Comparison of ENCODE assay signal across 30 mouse cellular contexts in genomic region chr6:66217543-66217942, GRCm38 (mm10).
DNase-seq lines count a peak whose midpoint lies in the region; ATAC-seq lines count a peak whose summit lies in the region.
"Had no signal": no experiment of that assay in that cellular context is flagged by ENCODE, and none has a peak within 500 bp of the region (broad histone marks: within the 10 kb centered on the region; RNA-seq: fewer than 3 reads in every experiment).

No protein-coding gene starts in this region.

- intact Hi-C loops in heart, postnatal 14 days (cut with DNase I), result no loop called here

- no peaks in the 10 kb centered on the region for H3K36me3 ChIP-seq in hindbrain, embryonic 15.5 days
- no peaks in the 10 kb centered on the region for H3K36me3 ChIP-seq in hindbrain, embryonic 13.5 days
- H3K36me3 ChIP-seq in neural tube, embryonic 14.5 days (ENCODE audit: control insufficient read depth, insufficient read depth, low read length), result no peaks in the 10 kb centered on the region
- H3K36me3 ChIP-seq in neural tube, embryonic 15.5 days, result no peaks in the 10 kb centered on the region
- H3K36me3 ChIP-seq: embryonic facial prominence, embryonic 12.5 days; heart, embryonic 13.5 days; limb, embryonic 10.5 days; limb, embryonic 15.5 days had no signal

- DNase-seq in heart, postnatal 14 days, result no peak
- no peak for DNase-seq in spleen, adult 18-20 months
- DNase-seq: adrenal gland, postnatal 36 days; B cell, adult 2 months; cerebellum, adult 2 months; cerebellum, postnatal 14 days; gastrocnemius, adult 2 months; gastrocnemius, postnatal 36 days; heart, adult 2 months; heart, postnatal 10 days; kidney, adult 11 months; kidney, postnatal 14 days; layer of hippocampus, adult 9-11 months; lung, embryonic 14.5 days; lung, postnatal 14 days; right cerebral cortex, postnatal 4 days; thymus, adult 2 months; thymus, postnatal 4 days had no signal

- H3K27ac ChIP-seq in hindbrain, embryonic 15.5 days (replicated peaks), result no peak overlapping the region
- no peak overlapping the region for H3K27ac ChIP-seq in hindbrain, embryonic 13.5 days
- no peak overlapping the region for H3K27ac ChIP-seq in neural tube, embryonic 14.5 days (ENCODE audit: low read depth, low read length)
- no peak overlapping the region for H3K27ac ChIP-seq in neural tube, embryonic 15.5 days (replicated peaks)
- H3K27ac ChIP-seq: embryonic facial prominence, embryonic 12.5 days; gastrocnemius, adult 2 months; heart, adult 2 months; heart, embryonic 13.5 days; limb, embryonic 10.5 days; limb, embryonic 15.5 days; liver, embryonic 14.5 days had no signal

- no peaks in the 10 kb centered on the region for H3K27me3 ChIP-seq in hindbrain, embryonic 15.5 days
- no peaks in the 10 kb centered on the region for H3K27me3 ChIP-seq in hindbrain, embryonic 13.5 days
- no peaks in the 10 kb centered on the region for H3K27me3 ChIP-seq in neural tube, embryonic 14.5 days (ENCODE audit: control insufficient read depth, insufficient read depth, low read length)
- H3K27me3 ChIP-seq in neural tube, embryonic 15.5 days (replicated peaks), result no peaks in the 10 kb centered on the region
- H3K27me3 ChIP-seq: embryonic facial prominence, embryonic 12.5 days; heart, embryonic 13.5 days; limb, embryonic 15.5 days had no signal

- H3K9ac ChIP-seq in hindbrain, embryonic 15.5 days, result no peak overlapping the region
- no peak overlapping the region for H3K9ac ChIP-seq in hindbrain, embryonic 13.5 days
- no peak overlapping the region for H3K9ac ChIP-seq in neural tube, embryonic 14.5 days (replicated peaks; ENCODE audit: low read depth, low read length)
- no peak overlapping the region for H3K9ac ChIP-seq in neural tube, embryonic 15.5 days (replicated peaks)
- H3K9ac ChIP-seq: embryonic facial prominence, embryonic 12.5 days; heart, embryonic 13.5 days; limb, embryonic 15.5 days; liver, embryonic 14.5 days; lung, embryonic 14.5 days had no signal

- no peak overlapping the region for H3K4me2 ChIP-seq in hindbrain, embryonic 15.5 days
- no peak overlapping the region for H3K4me2 ChIP-seq in hindbrain, embryonic 13.5 days
- H3K4me2 ChIP-seq in neural tube, embryonic 14.5 days (ENCODE audit: low read depth, low read length), result no peak overlapping the region
- H3K4me2 ChIP-seq in neural tube, embryonic 15.5 days, result no peak overlapping the region
- H3K4me2 ChIP-seq: embryonic facial prominence, embryonic 12.5 days; heart, embryonic 13.5 days; limb, embryonic 15.5 days; lung, embryonic 14.5 days had no signal

- 26% methylated on average over 2 of the region's 2 CpGs for WGBS in hindbrain, embryonic 15.5 days
- 22% methylated on average over 2 of the region's 2 CpGs for WGBS in hindbrain, embryonic 13.5 days
- WGBS in neural tube, embryonic 14.5 days, result 26% methylated on average over 2 of the region's 2 CpGs
- WGBS in neural tube, embryonic 15.5 days, result 41% methylated on average over 2 of the region's 2 CpGs

- no peaks in the 10 kb centered on the region for H3K9me3 ChIP-seq in hindbrain, embryonic 15.5 days
- no peaks in the 10 kb centered on the region for H3K9me3 ChIP-seq in hindbrain, embryonic 13.5 days
- no peaks in the 10 kb centered on the region for H3K9me3 ChIP-seq in neural tube, embryonic 14.5 days (ENCODE audit: control insufficient read depth, low read length)
- no peaks in the 10 kb centered on the region for H3K9me3 ChIP-seq in neural tube, embryonic 15.5 days (replicated peaks)
- H3K9me3 ChIP-seq: embryonic facial prominence, embryonic 12.5 days; heart, embryonic 13.5 days; limb, embryonic 10.5 days; limb, embryonic 15.5 days had no signal

- no peak overlapping the region for H3K4me3 ChIP-seq in hindbrain, embryonic 15.5 days
- H3K4me3 ChIP-seq in hindbrain, embryonic 13.5 days, result no peak overlapping the region
- no peak overlapping the region for H3K4me3 ChIP-seq in neural tube, embryonic 14.5 days (ENCODE audit: low read depth, low read length)
- no peak overlapping the region for H3K4me3 ChIP-seq in neural tube, embryonic 15.5 days (replicated peaks)
- H3K4me3 ChIP-seq: embryonic facial prominence, embryonic 12.5 days; gastrocnemius, adult 2 months; heart, adult 2 months; heart, embryonic 13.5 days; limb, embryonic 10.5 days; limb, embryonic 15.5 days had no signal

- H3K4me1 ChIP-seq in hindbrain, embryonic 15.5 days (replicated peaks), result 0 out of 2 replicates have a peak, but pooled peaks cover 4% of the 10 kb centered on the region
- H3K4me1 ChIP-seq in hindbrain, embryonic 13.5 days (replicated peaks), result peaks cover 7% of the 10 kb centered on the region
- no peaks in the 10 kb centered on the region for H3K4me1 ChIP-seq in neural tube, embryonic 14.5 days (ENCODE audit: control insufficient read depth, insufficient read depth, low read length)
- H3K4me1 ChIP-seq in neural tube, embryonic 15.5 days, result no peaks in the 10 kb centered on the region
- H3K4me1 ChIP-seq: embryonic facial prominence, embryonic 12.5 days; heart, embryonic 13.5 days; limb, embryonic 15.5 days had no signal

- peak; percentile 51; the same call in 1 of the 2 replicates for ATAC-seq in hindbrain, embryonic 15.5 days (ENCODE audit: low FRiP score, low read depth)
- no peak for ATAC-seq in hindbrain, embryonic 13.5 days (ENCODE audit: low FRiP score)
- peak; percentile 28; the same call in 1 of the 2 replicates for ATAC-seq in neural tube, embryonic 14.5 days (ENCODE audit: low read depth)
- no peak for ATAC-seq in neural tube, embryonic 15.5 days (ENCODE audit: low FRiP score)
- 0 out of 2 replicates have a peak, but pooled peaks have one; percentile 30 for ATAC-seq in megakaryocyte, adult 5-6 weeks (ENCODE audit: poor library complexity, severe bottlenecking)
- ATAC-seq: forebrain, embryonic 14.5 days; inflammation-experienced regulatory T-cells, adult 6 months had no signal

Comparison
In these comparisons a context has a peak if more than half of its experiments do, and no peak if none do; other contexts are left out.
1. ATAC-seq: peak in hindbrain, embryonic 15.5 days (single experiment), neural tube, embryonic 14.5 days (single experiment) and megakaryocyte, adult 5-6 weeks (single experiment); none in hindbrain, embryonic 13.5 days (single experiment) and neural tube, embryonic 15.5 days (single experiment).